Mouse (Mus musculus): ENCODE measurements at regions not wholly inside any gene's neighbourhood (a gene's known extent, or its start where the extent isn't known, plus 50 kb on each side); places are given as distances from the start of the nearest gene placed in this dataset.

DNA sequence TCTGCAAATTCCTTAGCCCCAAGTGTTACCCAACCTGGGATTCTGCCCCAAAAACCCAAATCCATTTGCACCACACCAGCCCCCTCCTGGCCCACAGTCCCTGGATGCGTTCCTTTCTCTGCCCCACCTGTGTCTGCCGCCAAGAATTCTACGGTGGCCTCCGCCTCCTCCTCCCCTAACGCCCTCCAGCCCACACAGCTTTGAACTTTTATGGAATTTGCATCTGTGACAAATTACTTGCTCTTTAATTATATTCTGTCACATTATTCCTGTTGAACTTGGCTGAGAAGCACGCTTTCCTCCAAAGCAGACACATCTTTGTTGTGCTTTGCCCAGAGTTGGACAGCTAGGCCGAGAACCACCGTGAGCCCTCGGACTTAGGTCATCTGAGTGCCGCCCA, 131.8 kb upstream of the Cops8 start:
- H3K27ac ChIP-seq (ENCODE audit: low read length): no peak overlapping the region

DNA sequence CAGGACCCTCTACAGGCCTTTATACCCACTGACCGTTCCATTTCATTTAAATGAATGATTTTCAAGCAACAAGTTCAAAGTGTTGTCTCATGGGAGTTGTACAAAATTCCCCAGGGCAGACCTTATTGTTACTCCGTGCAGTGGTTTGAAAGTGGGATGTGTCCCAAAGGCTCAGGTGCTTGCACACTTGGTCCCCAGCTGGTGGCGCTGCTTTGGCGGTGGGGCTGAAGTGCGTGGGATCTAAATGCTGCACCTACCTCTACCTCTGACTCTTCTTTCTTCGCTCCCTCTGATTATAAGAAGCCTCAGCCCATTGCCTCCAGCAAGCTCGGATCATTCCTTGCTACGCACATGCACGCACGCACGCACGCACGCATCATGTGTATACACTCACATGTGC, 131.0 kb upstream of the Cops8 start:
- no peak for TF ChIP-seq CTCF (IDR thresholded peaks at IDR 0.05)
- no peak for TF ChIP-seq EP300 (IDR thresholded peaks at IDR 0.05)
- ATAC-seq: no peak
- no peaks in the 10 kb centered on the region for H3K9me3 ChIP-seq (ENCODE audit: low read length)

More for the DNA sequence above, 131.8 kb upstream of the Cops8 start:
- Histone ChIP-seq H3K27me3 (replicated peaks; ENCODE audit: insufficient read depth, low read length) (no peaks in the 10 kb centered on the region), H3K4me1 (ENCODE audit: insufficient read depth, low read depth, low read length) (no peaks in the 10 kb centered on the region), H3K4me3 (ENCODE audit: low read depth, low read length) (no peak overlapping the region), H3K36me3 (ENCODE audit: insufficient read depth, low read length) (no peaks in the 10 kb centered on the region), H3K9ac (replicated peaks; ENCODE audit: low read depth) (no peak overlapping the region), H3K9me3 (ENCODE audit: low read length) (no peaks in the 10 kb centered on the region), H3K4me2 (replicated peaks; ENCODE audit: low read depth, low read length) (no peak overlapping the region)
- 67% methylated on average over 10 of the region's 10 CpGs for WGBS
- no peak for ATAC-seq
- no peak for DNase-seq (ENCODE audit: low spot score)
- no peak for TF ChIP-seq CTCF (IDR thresholded peaks at IDR 0.05)
- TF ChIP-seq EP300 (IDR thresholded peaks at IDR 0.05): no peak

DNA sequence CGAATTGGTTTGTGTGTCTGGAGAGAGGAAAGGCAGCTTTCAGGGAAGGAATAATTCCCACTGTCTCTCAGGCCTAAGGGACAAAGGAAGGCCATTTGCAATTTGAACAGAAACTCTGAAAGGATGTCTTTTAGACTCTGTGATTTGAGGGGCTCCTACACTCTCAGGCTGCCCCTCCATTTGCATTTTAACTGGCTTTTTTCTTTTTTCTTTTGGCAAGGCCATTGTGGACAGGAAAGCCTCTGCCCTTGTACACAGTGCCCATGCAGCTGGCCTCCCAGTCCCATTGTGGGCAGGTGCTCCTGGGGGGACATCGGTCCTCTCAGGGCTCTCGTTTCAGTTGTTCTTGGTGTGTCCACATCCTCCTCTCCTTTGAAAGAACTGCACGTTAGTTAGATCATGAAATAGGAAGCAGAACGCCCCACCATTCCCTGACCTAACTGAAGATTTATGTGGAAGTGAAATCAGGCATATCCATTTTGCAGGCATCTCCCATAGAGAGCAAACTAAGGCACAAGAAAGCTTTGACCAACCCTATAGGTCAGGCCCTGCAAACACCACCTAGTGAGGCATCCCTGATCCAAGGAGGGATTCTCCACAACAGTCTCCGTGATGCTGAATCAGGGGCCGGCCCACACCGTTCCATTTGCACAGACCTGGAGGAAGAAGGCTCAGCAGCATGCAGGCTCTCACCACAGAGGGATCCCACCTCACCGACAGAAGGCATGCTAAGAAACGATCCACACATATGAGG, 127.5 kb upstream of the Cops8 start:
- H3K9me3 ChIP-seq (ENCODE audit: low read length): no peaks in the 10 kb centered on the region
- H3K9ac ChIP-seq (replicated peaks; ENCODE audit: low read depth): no peak overlapping the region
- H3K27me3 ChIP-seq (replicated peaks; ENCODE audit: insufficient read depth, low read length): no peaks in the 10 kb centered on the region
- no peak for ATAC-seq
- TF ChIP-seq EP300 (IDR thresholded peaks at IDR 0.05): no peak
- no peak for TF ChIP-seq CTCF (IDR thresholded peaks at IDR 0.05)
- H3K36me3 ChIP-seq (ENCODE audit: insufficient read depth, low read length): no peaks in the 10 kb centered on the region
- H3K4me1 ChIP-seq (ENCODE audit: insufficient read depth, low read depth, low read length): no peaks in the 10 kb centered on the region
- no peak for DNase-seq (ENCODE audit: low spot score)
- no peak overlapping the region for H3K4me2 ChIP-seq (replicated peaks; ENCODE audit: low read depth, low read length)
- H3K4me3 ChIP-seq (ENCODE audit: low read depth, low read length): no peak overlapping the region
- no peak overlapping the region for H3K27ac ChIP-seq (ENCODE audit: low read length)
- 83% methylated on average over 10 of the region's 10 CpGs for WGBS

More for the DNA sequence above, 131.0 kb upstream of the Cops8 start:
- no peaks in the 10 kb centered on the region for H3K36me3 ChIP-seq (ENCODE audit: insufficient read depth, low read length)
- H3K27ac ChIP-seq (ENCODE audit: low read length): no peak overlapping the region
- H3K4me3 ChIP-seq (ENCODE audit: low read depth, low read length): no peak overlapping the region
- no peaks in the 10 kb centered on the region for H3K4me1 ChIP-seq (ENCODE audit: insufficient read depth, low read depth, low read length)
- no peak for DNase-seq (ENCODE audit: low spot score)
- WGBS: 89% methylated on average over 13 of the region's 13 CpGs
- no peak overlapping the region for H3K4me2 ChIP-seq (replicated peaks; ENCODE audit: low read depth, low read length)
- H3K27me3 ChIP-seq (replicated peaks; ENCODE audit: insufficient read depth, low read length): no peaks in the 10 kb centered on the region
- H3K9ac ChIP-seq (replicated peaks; ENCODE audit: low read depth): no peak overlapping the region

DNA sequence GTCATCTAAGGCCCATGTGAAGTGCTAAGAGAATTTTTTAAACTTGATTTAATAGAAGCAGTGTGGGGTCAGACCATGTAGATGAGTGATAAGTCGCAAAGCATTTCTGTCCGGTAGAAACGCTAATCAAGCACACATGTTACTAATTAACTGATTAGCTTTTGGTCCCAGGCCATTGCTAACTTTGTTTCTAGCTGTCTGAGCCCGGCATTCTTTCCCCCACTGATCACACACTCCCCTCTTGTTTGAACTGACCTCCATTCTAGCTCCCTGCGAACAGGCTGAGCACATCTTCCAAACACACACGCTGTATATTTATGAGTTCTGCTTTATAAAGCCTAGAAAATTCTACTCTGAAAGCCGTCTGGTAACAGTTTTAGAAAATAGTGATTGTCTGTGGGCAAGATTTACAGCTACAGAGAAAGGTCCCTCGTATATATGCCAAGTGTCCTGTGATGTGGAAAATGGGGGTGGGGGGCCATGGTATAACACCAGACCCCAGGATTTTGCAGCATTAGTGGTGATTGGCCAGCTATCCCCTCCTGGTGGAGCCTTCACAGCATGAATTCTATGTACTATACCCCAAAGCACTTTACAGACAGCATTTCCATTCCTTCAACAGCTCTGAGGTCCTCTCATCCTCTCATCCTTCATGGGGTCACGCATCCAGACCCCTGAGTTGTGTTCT, 126.1 kb upstream of the Cops8 start:
- H3K4me3 ChIP-seq (ENCODE audit: low read depth, low read length): no peak overlapping the region
- ATAC-seq: no peak
- H3K4me1 ChIP-seq (ENCODE audit: insufficient read depth, low read depth, low read length): no peaks in the 10 kb centered on the region
- H3K9me3 ChIP-seq (ENCODE audit: low read length): no peaks in the 10 kb centered on the region
- no peaks in the 10 kb centered on the region for H3K27me3 ChIP-seq (replicated peaks; ENCODE audit: insufficient read depth, low read length)
- WGBS: 39% methylated on average over 9 of the region's 9 CpGs
- no peak for DNase-seq (ENCODE audit: low spot score)
- no peak overlapping the region for H3K9ac ChIP-seq (replicated peaks; ENCODE audit: low read depth)
- no peak overlapping the region for H3K4me2 ChIP-seq (replicated peaks; ENCODE audit: low read depth, low read length)
- TF ChIP-seq CTCF (IDR thresholded peaks at IDR 0.05): no peak
- TF ChIP-seq EP300 (IDR thresholded peaks at IDR 0.05): no peak
- no peaks in the 10 kb centered on the region for H3K36me3 ChIP-seq (ENCODE audit: insufficient read depth, low read length)
- no peak overlapping the region for H3K27ac ChIP-seq (ENCODE audit: low read length)

DNA sequence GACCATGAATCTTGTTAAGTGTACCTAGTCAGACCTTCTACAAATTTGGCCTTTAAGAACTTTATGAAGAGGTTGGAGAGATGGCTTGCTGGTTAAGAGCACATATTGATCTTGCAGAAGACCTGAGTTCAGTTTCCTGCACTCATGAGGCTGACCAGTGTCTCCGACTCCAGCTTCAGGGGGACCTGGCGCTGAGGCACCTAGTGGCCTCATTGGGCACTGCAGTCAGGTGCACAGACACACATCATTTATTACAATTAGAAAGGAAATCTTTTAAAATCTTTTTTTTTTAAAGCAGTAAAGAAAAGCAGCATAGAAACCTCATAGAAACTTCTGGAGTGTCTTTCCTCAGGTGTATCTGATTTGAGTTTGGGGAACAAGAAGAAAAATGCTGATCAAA, 123.9 kb upstream of the Cops8 start:
- TF ChIP-seq EP300 (IDR thresholded peaks at IDR 0.05): no peak
- TF ChIP-seq CTCF (IDR thresholded peaks at IDR 0.05): 0 out of 2 replicates have a peak, but pooled peaks have one; percentile 11
- Histone ChIP-seq H3K36me3 (ENCODE audit: insufficient read depth, low read length) (no peaks in the 10 kb centered on the region), H3K9ac (replicated peaks; ENCODE audit: low read depth) (no peak overlapping the region), H3K4me3 (ENCODE audit: low read depth, low read length) (no peak overlapping the region), H3K9me3 (ENCODE audit: low read length) (no peaks in the 10 kb centered on the region), H3K4me2 (replicated peaks; ENCODE audit: low read depth, low read length) (no peak overlapping the region), H3K4me1 (ENCODE audit: insufficient read depth, low read depth, low read length) (no peaks in the 10 kb centered on the region), H3K27ac (ENCODE audit: low read length) (no peak overlapping the region), H3K27me3 (replicated peaks; ENCODE audit: insufficient read depth, low read length) (no peaks in the 10 kb centered on the region)
- ATAC-seq: no peak
- DNase-seq (ENCODE audit: low spot score): no peak
- 92% methylated on average over 2 of the region's 2 CpGs for WGBS

DNA sequence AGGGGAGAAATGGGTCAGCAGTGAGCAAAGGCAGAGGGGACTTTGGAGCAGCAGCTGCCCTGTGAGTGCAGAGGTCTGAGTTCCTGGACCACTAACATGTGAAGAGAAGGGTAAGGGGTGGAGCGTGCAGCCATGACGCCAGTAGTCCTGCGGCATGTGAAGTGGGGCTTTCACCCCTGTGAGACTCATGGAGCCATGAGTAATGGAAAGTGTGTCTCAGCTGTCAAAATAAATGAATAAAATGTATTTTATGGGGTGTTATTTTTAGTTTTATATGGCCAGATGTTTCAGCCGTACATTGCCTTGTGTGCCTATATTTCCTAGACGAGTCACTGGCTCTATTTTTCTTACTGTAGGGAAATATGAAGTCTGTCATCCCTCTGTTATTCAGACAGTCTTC, 121.5 kb upstream of the Cops8 start:
- Histone ChIP-seq H3K4me1 (ENCODE audit: insufficient read depth, low read depth, low read length) (no peaks in the 10 kb centered on the region), H3K4me2 (replicated peaks; ENCODE audit: low read depth, low read length) (no peak overlapping the region), H3K36me3 (ENCODE audit: insufficient read depth, low read length) (no peaks in the 10 kb centered on the region), H3K9me3 (ENCODE audit: low read length) (no peaks in the 10 kb centered on the region), H3K4me3 (ENCODE audit: low read depth, low read length) (no peak overlapping the region), H3K27me3 (replicated peaks; ENCODE audit: insufficient read depth, low read length) (no peaks in the 10 kb centered on the region), H3K27ac (ENCODE audit: low read length) (no peak overlapping the region), H3K9ac (replicated peaks; ENCODE audit: low read depth) (no peak overlapping the region)
- 79% methylated on average over 5 of the region's 5 CpGs for WGBS
- no peak for ATAC-seq
- no peak for DNase-seq (ENCODE audit: low spot score)
- TF ChIP-seq CTCF (IDR thresholded peaks at IDR 0.05) (no peak), EP300 (IDR thresholded peaks at IDR 0.05) (no peak)
